Mouse (Mus musculus): ENCODE measurements around the gene Smpd4. TPM values are rescaled to one million over a fixed set of nuclear protein-coding genes. Genes with fewer than 3 reads are reported as not detected.
"Not testable (repeated sequence)": the region's sequence is repeated elsewhere in the genome, so short reads cannot be mapped to it uniquely, and the experiment has no call there.

The Smpd4 gene
- 10 to 100 TPM; 51.8 to 70.7 (median 60.0) TPM for total RNA-seq (2022)

- DNase-seq (ENCODE audit: low spot score in 2 of 2) = peak; percentile 69 to 88
These were observed at the start of gene Smpd4 for GRCm38 (mm10) chr16:17619198-17620105. Gene Smpd4, plus strand, starts transcription at chr16:17619354.

- peak; percentile 70 to 75 for DNase-seq (ENCODE audit: low spot score in 2 of 2)
These were observed 43.0 kb upstream of the Smpd4 start for GRCm38 (mm10) chr16:17575870-17576824.

GRCm38 (mm10) chr16:17576825-17577215 lies 42.3 kb upstream of the Smpd4 start:
- no peak for DNase-seq (ENCODE audit: low spot score in 2 of 2)

- DNase-seq (ENCODE audit: low spot score in 2 of 2) = no peak
These were observed 36.1 kb upstream of the Smpd4 start, which contains the start of gene Slc7a4 for GRCm38 (mm10) chr16:17583064-17583463. Gene Slc7a4, minus strand, starts transcription at chr16:17583214.

GRCm38 (mm10) chr16:17584555-17584954 lies 34.6 kb upstream of the Smpd4 start:
- DNase-seq (ENCODE audit: low spot score in 2 of 2) = no peak

GRCm38 (mm10) chr16:17590731-17591130 lies 28.4 kb upstream of the Smpd4 start:
- DNase-seq (ENCODE audit: low spot score in 2 of 2) = no peak

- DNase-seq (ENCODE audit: low spot score in 2 of 2) = no peak
These were observed 18.1 kb upstream of the Smpd4 start for GRCm38 (mm10) chr16:17600944-17601562.

- DNase-seq (ENCODE audit: low spot score in 2 of 2) = no peak
These were observed 14.2 kb upstream of the Smpd4 start for GRCm38 (mm10) chr16:17604941-17605340.

GRCm38 (mm10) chr16:17605684-17606083 lies 13.5 kb upstream of the Smpd4 start:
- no peak for DNase-seq (ENCODE audit: low spot score in 2 of 2)

GRCm38 (mm10) chr16:17611383-17611782 lies 7.8 kb upstream of the Smpd4 start:
- peak; percentile 18 to 46 for DNase-seq (ENCODE audit: low spot score in 2 of 2)

GRCm38 (mm10) chr16:17614740-17615139 lies 4.4 kb upstream of the Smpd4 start:
- DNase-seq (ENCODE audit: low spot score in 2 of 2) = not testable (repeated sequence)

GRCm38 (mm10) chr16:17616212-17616611 lies 2.9 kb upstream of the Smpd4 start:
- DNase-seq (ENCODE audit: low spot score in 2 of 2) = no peak

- DNase-seq (ENCODE audit: low spot score in 2 of 2) = peak in 1 of 2 experiments; percentile 43
These were observed 1.1 kb upstream of the Smpd4 start for GRCm38 (mm10) chr16:17617922-17618565.

- DNase-seq (ENCODE audit: low spot score in 2 of 2) = no peak
These were observed 2.8 kb downstream of the Smpd4 start for GRCm38 (mm10) chr16:17621936-17622335.

GRCm38 (mm10) chr16:17625488-17626268 lies 6.5 kb downstream of the Smpd4 start:
- DNase-seq (ENCODE audit: low spot score in 2 of 2) = no peak

GRCm38 (mm10) chr16:17626269-17626555 lies 7.1 kb downstream of the Smpd4 start:
- no peak for DNase-seq (ENCODE audit: low spot score in 2 of 2)

- no peak for DNase-seq (ENCODE audit: low spot score in 2 of 2)
These were observed 13.4 kb downstream of the Smpd4 start for GRCm38 (mm10) chr16:17632580-17632979.

GRCm38 (mm10) chr16:17633481-17634181 lies 14.5 kb downstream of the Smpd4 start:
- no peak for DNase-seq (ENCODE audit: low spot score in 2 of 2)

GRCm38 (mm10) chr16:17636904-17637303 lies 17.8 kb downstream of the Smpd4 start:
- DNase-seq (ENCODE audit: low spot score in 2 of 2) = no peak

GRCm38 (mm10) chr16:17637610-17638009 lies 18.5 kb downstream of the Smpd4 start:
- DNase-seq (ENCODE audit: low spot score in 2 of 2) = no peak

Data from layer of hippocampus, adult 8-10 months (tissue).